Mouse (Mus musculus): Measurements from ENCODE around the gene Gm28635. TPM values are rescaled to one million over a fixed set of nuclear protein-coding genes. Genes with fewer than 3 reads are reported as not detected.

Gm28635 gene
- total RNA-seq, 2 experiments from 2014 or later: 3.8 to 3.9 TPM

- DNase-seq: no peak
These were observed 92.1 kb downstream of the Gm28635 start for GRCm38 (mm10) chr2:84585700-84586099.

DNA sequence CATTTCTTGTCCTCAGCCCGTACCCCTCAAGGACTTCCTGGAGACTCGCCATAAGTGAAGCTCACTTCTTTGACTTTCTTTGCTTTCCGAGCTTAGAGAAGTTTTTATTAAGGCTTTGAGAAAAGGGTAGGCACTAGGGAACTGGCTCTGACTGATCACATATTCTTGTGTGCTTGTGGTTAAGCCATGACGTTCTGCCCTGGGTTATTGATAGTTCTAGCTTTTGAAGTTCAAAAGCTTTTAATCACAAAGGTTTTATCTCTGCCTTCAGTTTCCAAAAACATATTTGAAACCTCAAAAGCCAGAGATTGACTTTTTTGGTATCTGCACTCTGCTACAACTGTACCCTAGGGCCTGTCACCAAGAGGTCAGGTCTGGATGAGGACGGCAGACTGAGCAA lies 95.6 kb downstream of the Gm28635 start:
- no peak for DNase-seq

- DNase-seq: no peak
These were observed 96.6 kb downstream of the Gm28635 start for GRCm38 (mm10) chr2:84581208-84581607.

DNA sequence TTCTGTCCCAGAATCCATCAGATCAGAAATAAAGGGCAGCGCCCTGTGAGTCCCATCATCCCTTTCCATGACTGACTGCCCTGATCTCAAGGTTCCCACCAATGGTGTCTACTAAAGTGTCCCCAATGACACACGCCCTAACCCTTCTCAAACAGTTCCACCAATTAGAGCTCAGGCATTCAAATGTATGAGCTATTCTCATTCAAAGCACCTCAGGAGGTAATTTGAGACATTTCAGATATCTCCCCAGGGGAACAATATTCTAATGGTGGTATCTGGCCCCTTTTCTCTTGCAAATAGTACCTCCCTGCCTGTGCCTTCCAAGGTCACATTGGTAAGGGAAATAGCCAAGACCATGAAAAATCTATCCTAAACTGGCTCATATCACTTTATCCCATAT lies 98.5 kb downstream of the Gm28635 start:
- DNase-seq: no peak

DNA sequence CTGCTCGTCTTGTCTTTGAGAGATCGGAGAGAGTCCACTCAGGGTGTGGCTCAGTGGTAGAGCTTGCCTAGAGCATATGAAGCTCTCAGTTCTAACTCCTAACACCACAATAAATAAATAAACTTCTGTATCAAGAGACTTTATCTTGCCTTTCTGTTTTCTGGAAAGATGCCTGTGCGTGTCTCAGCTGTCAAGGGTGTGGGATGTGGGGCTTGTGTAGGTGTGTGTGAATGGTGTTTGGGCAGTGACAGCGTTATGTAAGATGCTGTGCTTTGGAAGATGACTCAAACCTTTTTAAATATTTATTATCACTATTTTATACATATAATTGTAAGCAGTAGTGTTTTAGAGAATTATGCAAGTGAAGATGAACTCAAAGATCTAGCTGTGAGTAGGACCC lies 103.7 kb downstream of the Gm28635 start:
- DNase-seq: no peak

GRCm38 (mm10) chr2:84556888-84557514 lies 120.8 kb downstream of the Gm28635 start:
- no peak for DNase-seq

Other genes with a start within 250 kb of the Gm28635 start
- 1 to 10 TPM; 3.3 to 3.7 TPM for gene Tfpi, start 201.3 kb downstream of the Gm28635 start, total RNA-seq (2021)
- 10 to 100 TPM; 50.8 to 53.1 TPM for gene Ctnnd1, start 27.3 kb downstream of the Gm28635 start, total RNA-seq (2021)
- gene Btbd18, start 19.0 kb downstream of the Gm28635 start, total RNA-seq (2021): not detected
- 10 to 100 TPM; 26.7 to 28.3 TPM for gene Selenoh, start 7.3 kb downstream of the Gm28635 start, total RNA-seq (2021)
- 10 to 100 TPM; 29.5 to 32.2 TPM for gene Med19, start 361 bp upstream of the Gm28635 start, total RNA-seq (2021)
- gene Tmx2, start 1.1 kb upstream of the Gm28635 start, total RNA-seq (2021): 100 to 1,000 TPM; 225 to 252 TPM
- 10 to 100 TPM; 37.1 to 38.9 TPM for gene Zdhhc5, start 37.1 kb upstream of the Gm28635 start, total RNA-seq (2021)
- gene Clp1, start 49.3 kb upstream of the Gm28635 start, total RNA-seq (2021): 1 to 10 TPM; 8.7 to 10.0 TPM
- 10 to 100 TPM; 79.7 to 82.7 TPM for gene Ypel4, start 56.0 kb upstream of the Gm28635 start, total RNA-seq (2021)
- gene Gm19426, start 65.6 kb upstream of the Gm28635 start, total RNA-seq (2021): 1 to 10 TPM; 2.8 to 3.4 TPM
- 1 to 10 TPM; 5.5 to 7.5 TPM for gene Serping1, start 97.4 kb upstream of the Gm28635 start, total RNA-seq (2021)
- 1 to 10 TPM; 4.2 to 4.3 TPM for gene Ube2l6, start 120.8 kb upstream of the Gm28635 start, total RNA-seq (2021)
- not detected for gene Smtnl1, start 144.6 kb upstream of the Gm28635 start, total RNA-seq (2021)
- gene Timm10, start 149.0 kb upstream of the Gm28635 start, total RNA-seq (2021): 10 to 100 TPM; 45.0 to 48.7 TPM
- gene Slc43a1, start 160.8 kb upstream of the Gm28635 start, total RNA-seq (2021): 1 to 10 TPM in 1 of 2 experiments, under 1 TPM in 1; 0.48 to 1.2 TPM
- 10 to 100 TPM; 91.2 to 94.8 TPM for gene Rtn4rl2, start 208.7 kb upstream of the Gm28635 start, total RNA-seq (2021)

Measured in layer of hippocampus, postnatal 36 days (tissue).